Mouse (Mus musculus) limb, embryonic 11.5 days (tissue): ENCODE data around the gene Tcaf3. TPM values are rescaled to one million over a fixed set of nuclear protein-coding genes. Genes with fewer than 3 reads are reported as not detected.

ENCODE experiments used
- ATAC-seq: fragments of 200-750 bp; cut with Nextera tagmentation; 2 replicates; pipeline ENCODE4 v1.8.0; 2017; ENCODE audit warnings: low read depth; ENCODE audit not compliant: insufficient number of reproducible peaks, low FRiP score, low TSS enrichment
- DNase-seq: peaks from one replicate; pipeline ENCODE4 v3.0.0-alpha.2; 2015; ENCODE audit warnings: low spot score
- H3K27ac ChIP-seq: fragments of 300-500 bp; sonication (generic); replicated peaks from 2 replicates; pipeline ENCODE4 v1.5.1; 2014; ENCODE audit warnings: low read depth, mild to moderate bottlenecking, low read length
- H3K27me3 ChIP-seq: fragments of 300-500 bp; sonication (generic); 2 replicates; pipeline ENCODE4 v1.6.1; 2014; ENCODE audit warnings: mild to moderate bottlenecking, low read length, mixed read lengths; ENCODE audit not compliant: control insufficient read depth, insufficient read depth
- H3K36me3 ChIP-seq: fragments of 300-500 bp; sonication (generic); 2 replicates; pipeline ENCODE4 v1.6.1; 2014; ENCODE audit warnings: mild to moderate bottlenecking, low read length, moderate library complexity, mixed read lengths; ENCODE audit not compliant: control insufficient read depth, insufficient read depth
- H3K4me1 ChIP-seq: fragments of 300-500 bp; sonication (generic); 2 replicates; pipeline ENCODE4 v1.6.1; 2014; ENCODE audit warnings: low read length, mixed read lengths; ENCODE audit not compliant: control insufficient read depth, insufficient read depth
- H3K4me2 ChIP-seq: fragments of 300-500 bp; sonication (generic); 2 replicates; pipeline ENCODE4 v1.6.1; 2014; ENCODE audit warnings: low read depth, mild to moderate bottlenecking, moderate library complexity; ENCODE audit not compliant: severe bottlenecking
- H3K4me3 ChIP-seq: fragments of 300-500 bp; sonication (generic); 2 replicates; pipeline ENCODE4 v1.5.1; 2014; ENCODE audit warnings: low read depth, low read length
- H3K9ac ChIP-seq: fragments of 300-500 bp; sonication (generic); 2 replicates; pipeline ENCODE4 v1.6.1; 2014; ENCODE audit warnings: mild to moderate bottlenecking, low read length
- H3K9me3 ChIP-seq: fragments of 300-500 bp; sonication (generic); 2 replicates; pipeline ENCODE4 v1.6.1; 2016; ENCODE audit warnings: low read length; ENCODE audit not compliant: control insufficient read depth
- WGBS: fragments of 180-500 bp; shearing (Covaris S2); extraction: QIAGEN DNeasy Blood & Tissue Kit; methylation state at CpG from one replicate; pipeline ENCODE4 v1.1.7; 2014; 5-methylcytosine and 5-hydroxymethylcytosine counted together
- polyA plus RNA-seq: library from polyadenylated mRNA; unstranded; fragments of >200 nt; fragmentation: Nextera tagmentation; extraction: Ambion mirVana; gene quantifications from 2 replicates; pipeline ENCODE4 v1.2.1, GENCODE M21; 2014

Gene Tcaf3
- polyA plus RNA-seq, 1 experiment from 2014 or later, result not detected

DNA sequence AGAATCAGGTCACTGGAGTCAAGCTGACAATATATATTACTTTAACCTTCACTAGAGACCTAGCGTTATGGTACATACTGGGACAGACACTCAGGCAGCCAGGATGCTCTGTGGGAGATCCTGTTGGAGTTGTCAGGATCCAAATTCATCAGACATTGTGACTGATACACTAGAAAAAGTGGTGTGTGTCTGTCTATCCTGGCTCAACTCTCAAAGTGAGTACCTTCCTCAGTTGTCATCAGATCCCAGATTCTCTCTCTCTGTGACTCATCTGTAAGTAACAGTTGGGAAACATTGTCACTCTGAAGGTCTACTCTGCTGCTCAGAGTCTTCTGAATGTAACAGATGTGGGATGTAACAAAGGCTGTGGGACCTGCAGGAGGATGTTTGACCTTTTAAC, 57.8 kb downstream of the Tcaf3 start:
- H3K9me3 ChIP-seq, result no peaks in the 10 kb centered on the region
- ATAC-seq, result no peak
- 81% methylated on average over 1 of the region's 1 CpGs for WGBS
- no peak for DNase-seq
- H3K27me3 ChIP-seq, result no peaks in the 10 kb centered on the region
- no peaks in the 10 kb centered on the region for H3K36me3 ChIP-seq
- H3K27ac ChIP-seq, result no peak overlapping the region
- no peak overlapping the region for H3K4me2 ChIP-seq
- H3K4me1 ChIP-seq, result peaks cover 7% of the 10 kb centered on the region; the same call in 1 of the 2 replicates
- H3K4me3 ChIP-seq, result no peak overlapping the region
- no peak overlapping the region for H3K9ac ChIP-seq

Other genes starting within 250 kb of the Tcaf3 start
- gene Zyx, start 248.1 kb downstream of the Tcaf3 start, polyA plus RNA-seq, result 97.7 and 101 TPM in 2 replicates
- 2.5 and 4.6 TPM in 2 replicates for gene Epha1, start 224.4 kb downstream of the Tcaf3 start, polyA plus RNA-seq
- gene Tas2r143, start 197.5 kb downstream of the Tcaf3 start, polyA plus RNA-seq, result not detected in 2 replicates
- not detected in 2 replicates for gene Tas2r135, start 192.3 kb downstream of the Tcaf3 start, polyA plus RNA-seq
- not detected in 2 replicates for gene Tas2r126, start 163.2 kb downstream of the Tcaf3 start, polyA plus RNA-seq
- not detected in 2 replicates for gene Olfr458, start 132.5 kb downstream of the Tcaf3 start, polyA plus RNA-seq
- gene Olfr457, start 121.4 kb downstream of the Tcaf3 start, polyA plus RNA-seq, result not detected in 2 replicates
- not detected in 2 replicates for gene Olfr456, start 110.5 kb downstream of the Tcaf3 start, polyA plus RNA-seq
- gene Olfr455, start 50.1 kb downstream of the Tcaf3 start, polyA plus RNA-seq, result not detected in 2 replicates
- 1.8 and 3.0 TPM in 2 replicates for gene Tcaf2, start 47.6 kb upstream of the Tcaf3 start, polyA plus RNA-seq
- gene Tcaf1, start 112.4 kb upstream of the Tcaf3 start, polyA plus RNA-seq, result 87.0 and 89.6 TPM in 2 replicates
- gene Olfr453, start 141.7 kb upstream of the Tcaf3 start, polyA plus RNA-seq, result not detected in 2 replicates
- gene Olfr38, start 158.7 kb upstream of the Tcaf3 start, polyA plus RNA-seq, result not detected in 2 replicates
- gene Olfr452, start 187.4 kb upstream of the Tcaf3 start, polyA plus RNA-seq, result not detected in 2 replicates
- gene Olfr450, start 214.2 kb upstream of the Tcaf3 start, polyA plus RNA-seq, result not detected in 2 replicates
- gene Olfr449, start 236.7 kb upstream of the Tcaf3 start, polyA plus RNA-seq, result not detected in 2 replicates